In genomic region chr2:152142046-152142445, GRCm38 (mm10) we compare ENCODE assay signal across 8 mouse cellular contexts. TPM values are rescaled to one million over a fixed set of nuclear protein-coding genes. Genes with fewer than 3 reads are reported as not detected.
DNase-seq lines count a peak whose midpoint lies in the region; ATAC-seq lines count a peak whose summit lies in the region.

No protein-coding gene starts in this region.

- H3K9me3 ChIP-seq in heart, embryonic 13.5 days: no peaks in the 10 kb centered on the region
- no peaks in the 10 kb centered on the region for H3K9me3 ChIP-seq in kidney, embryonic 15.5 days (replicated peaks)

- ATAC-seq in heart, embryonic 13.5 days (ENCODE audit: extremely low read depth, insufficient number of reproducible peaks, low FRiP score, low TSS enrichment): no peak
- peak; percentile 88 for ATAC-seq in kidney, embryonic 15.5 days (replicated peaks; ENCODE audit: low FRiP score)

- H3K9ac ChIP-seq in heart, embryonic 13.5 days: peak overlapping the region; percentile 51
- no peak overlapping the region for H3K9ac ChIP-seq in kidney, embryonic 15.5 days

- WGBS in heart, embryonic 13.5 days: 3% methylated on average over 13 of the region's 13 CpGs
- WGBS in kidney, embryonic 15.5 days: 0% methylated on average over 13 of the region's 13 CpGs

- peaks cover 85% of the 10 kb centered on the region for H3K27me3 ChIP-seq in heart, embryonic 13.5 days (replicated peaks)
- H3K27me3 ChIP-seq in kidney, embryonic 15.5 days: peaks cover 56% of the 10 kb centered on the region

- peak; percentile 87 for DNase-seq in ES-CJ7 (ENCODE audit: low read depth, low spot score)
- peak; percentile 87 for DNase-seq in embryo, embryonic 10.5 days (ENCODE audit: low spot score)
- DNase-seq in lung, postnatal 14 days: peak; percentile 48
- no peak for DNase-seq in urinary bladder, postnatal 10 days (ENCODE audit: low spot score)
- DNase-seq in frontal cortex, adult 2 months (ENCODE audit: extremely low spot score in 1 of 2, low spot score in 1 of 2): no peak
- DNase-seq in spleen, postnatal 36 days (ENCODE audit: low spot score in 2 of 2): no peak

- peak overlapping the region; percentile 86 for H3K4me2 ChIP-seq in heart, embryonic 13.5 days
- peak overlapping the region; percentile 96 for H3K4me2 ChIP-seq in kidney, embryonic 15.5 days

- H3K4me1 ChIP-seq in heart, embryonic 13.5 days: peaks cover 30% of the 10 kb centered on the region
- peaks cover 42% of the 10 kb centered on the region for H3K4me1 ChIP-seq in kidney, embryonic 15.5 days

- H3K4me3 ChIP-seq in heart, embryonic 13.5 days: peak overlapping the region; percentile 60
- peak overlapping the region; percentile 57 for H3K4me3 ChIP-seq in kidney, embryonic 15.5 days (replicated peaks)

- H3K36me3 ChIP-seq in heart, embryonic 13.5 days: no peaks in the 10 kb centered on the region
- no peaks in the 10 kb centered on the region for H3K36me3 ChIP-seq in kidney, embryonic 15.5 days

- H3K27ac ChIP-seq in heart, embryonic 13.5 days (replicated peaks): no peak overlapping the region
- H3K27ac ChIP-seq in kidney, embryonic 15.5 days: peak overlapping the region; percentile 79

RNA-seq across cellular contexts. Expression of gene Tcf15, which starts 1.3 kb away (rescaled TPM):
- polyA plus RNA-seq in heart, embryonic 13.5 days (2015; fragmentation: Nextera tagmentation; extraction: Ambion mirVana): 9.2 and 9.4 TPM in 2 replicates
- polyA plus RNA-seq in kidney, embryonic 15.5 days (2015; fragmentation: Nextera tagmentation; extraction: Ambion mirVana): 13.5 TPM in 2 replicates
- polyA plus RNA-seq in frontal cortex, adult 2 months (2012; rRNA removed): 3.3 TPM in 2 replicates

RNA-seq across cellular contexts. Expression of gene Srxn1, which starts 36.7 kb away (rescaled TPM):
- polyA plus RNA-seq in heart, embryonic 13.5 days (2015; fragmentation: Nextera tagmentation; extraction: Ambion mirVana): 7.4 and 7.7 TPM in 2 replicates
- 12.7 and 14.5 TPM in 2 replicates for polyA plus RNA-seq in kidney, embryonic 15.5 days (2015; fragmentation: Nextera tagmentation; extraction: Ambion mirVana)
- 91.2 and 95.2 TPM in 2 replicates for polyA plus RNA-seq in frontal cortex, adult 2 months (2012; rRNA removed)

Comparison
In these comparisons a context has a peak if more than half of its experiments do, and no peak if none do; other contexts are left out.
1. DNase-seq: peak in ES-CJ7 (single experiment), embryo, embryonic 10.5 days (single experiment) and lung, postnatal 14 days (single experiment); none in urinary bladder, postnatal 10 days (single experiment), frontal cortex, adult 2 months (0 of 2) and spleen, postnatal 36 days (0 of 2).